Mouse (Mus musculus): ENCODE measurements at regions not wholly inside any gene's neighbourhood (a gene's known extent, or its start where the extent isn't known, plus 50 kb on each side); places are given as distances from the start of the nearest gene placed in this dataset.

DNA sequence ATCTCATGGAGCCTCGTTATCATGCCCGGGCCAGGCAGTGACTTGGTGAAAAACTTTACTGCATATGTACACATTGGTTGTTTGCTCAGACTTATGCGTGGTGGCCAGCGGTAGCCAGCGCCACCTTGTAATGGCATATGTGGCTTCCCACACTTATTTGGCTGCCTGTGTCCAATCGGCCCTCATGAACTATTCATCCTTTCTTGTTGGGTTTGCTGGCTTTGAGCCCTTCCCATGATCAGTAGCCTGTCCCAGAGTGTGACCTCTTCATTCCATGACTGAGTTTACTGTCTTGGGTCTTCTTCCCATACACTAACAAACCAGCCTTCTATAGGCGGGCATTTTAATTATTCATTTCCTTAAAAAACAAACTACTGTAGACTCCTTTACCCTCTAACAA, 361.9 kb downstream of the Etnk1 start:
- WGBS: 93% methylated on average over 7 of the region's 7 CpGs
- no peak overlapping the region for H3K27ac ChIP-seq

DNA sequence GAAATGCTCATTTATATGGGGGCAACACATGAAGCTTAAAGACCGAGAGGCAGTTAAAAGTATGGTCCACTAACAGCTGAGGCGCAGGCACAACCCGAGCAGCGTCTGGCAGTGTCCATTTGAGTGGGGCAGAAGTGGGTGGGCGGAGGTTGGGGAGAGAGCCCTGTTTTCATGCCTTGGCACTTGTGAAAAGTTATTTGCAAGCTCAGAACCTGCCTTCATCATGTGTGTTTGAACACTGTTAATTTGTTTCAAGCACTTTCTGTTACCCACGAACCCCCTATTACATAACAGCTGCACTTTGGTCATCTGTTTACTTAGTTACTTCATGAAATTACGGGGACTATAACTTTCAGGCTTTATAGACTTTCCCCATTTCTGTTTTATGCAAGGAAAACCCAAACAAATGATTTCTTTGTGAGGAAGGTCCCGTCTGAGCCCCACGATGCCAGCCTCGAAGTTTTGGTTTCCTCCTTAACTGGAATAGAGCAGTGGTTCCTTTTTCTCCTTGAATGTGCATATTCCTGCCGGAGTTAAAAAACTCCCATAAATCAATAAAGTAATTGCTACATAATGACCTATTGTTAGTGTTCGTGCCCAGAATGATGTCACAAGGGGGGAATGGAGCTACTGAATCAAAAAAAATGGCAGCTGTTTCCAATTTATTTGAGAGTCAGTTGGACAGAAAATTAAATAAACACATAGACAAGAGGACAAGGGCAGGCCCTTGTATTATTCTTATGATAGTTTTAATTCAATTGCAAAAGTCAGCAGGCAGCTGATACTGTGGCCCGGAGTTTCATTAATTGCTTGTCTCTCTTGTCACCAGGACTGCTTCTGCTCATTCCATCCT, 363.6 kb downstream of the Etnk1 start:
- peak; percentile 52; the same call in 1 of the 2 replicates for ATAC-seq (ENCODE audit: insufficient number of reproducible peaks, insufficient read depth, low FRiP score, low TSS enrichment)
- H3K36me3 ChIP-seq: no peaks in the 10 kb centered on the region
- no peak overlapping the region for H3K4me3 ChIP-seq
- peak overlapping the region; percentile 78 for H3K27ac ChIP-seq
- H3K9me3 ChIP-seq: no peaks in the 10 kb centered on the region
- H3K4me1 ChIP-seq: peaks cover 13% of the 10 kb centered on the region
- WGBS: 39% methylated on average over 13 of the region's 13 CpGs
- H3K4me2 ChIP-seq (replicated peaks): no peak overlapping the region
- no peak overlapping the region for H3K9ac ChIP-seq
- no peaks in the 10 kb centered on the region for H3K27me3 ChIP-seq

More for the DNA sequence above, 361.9 kb downstream of the Etnk1 start:
- Histone ChIP-seq H3K4me2 (replicated peaks) (no peak overlapping the region), H3K9ac (no peak overlapping the region), H3K27me3 (no peaks in the 10 kb centered on the region), H3K36me3 (no peaks in the 10 kb centered on the region), H3K9me3 (no peaks in the 10 kb centered on the region), H3K4me1 (peaks cover 13% of the 10 kb centered on the region), H3K4me3 (no peak overlapping the region)
- no peak for ATAC-seq (ENCODE audit: insufficient number of reproducible peaks, insufficient read depth, low FRiP score, low TSS enrichment)

GRCm38 (mm10) chr6:143531477-143531876, 364.5 kb downstream of the Etnk1 start:
- 15% methylated on average over 6 of the region's 6 CpGs for WGBS
- Histone ChIP-seq H3K9me3 (no peaks in the 10 kb centered on the region), H3K4me2 (replicated peaks) (0 out of 2 replicates have a peak overlapping the region, but pooled peaks have one; percentile 15), H3K4me1 (peaks cover 13% of the 10 kb centered on the region), H3K4me3 (no peak overlapping the region), H3K27me3 (no peaks in the 10 kb centered on the region), H3K9ac (no peak overlapping the region), H3K36me3 (no peaks in the 10 kb centered on the region), H3K27ac (peak overlapping the region; percentile 78)
- ATAC-seq (ENCODE audit: insufficient number of reproducible peaks, insufficient read depth, low FRiP score, low TSS enrichment): no peak

DNA sequence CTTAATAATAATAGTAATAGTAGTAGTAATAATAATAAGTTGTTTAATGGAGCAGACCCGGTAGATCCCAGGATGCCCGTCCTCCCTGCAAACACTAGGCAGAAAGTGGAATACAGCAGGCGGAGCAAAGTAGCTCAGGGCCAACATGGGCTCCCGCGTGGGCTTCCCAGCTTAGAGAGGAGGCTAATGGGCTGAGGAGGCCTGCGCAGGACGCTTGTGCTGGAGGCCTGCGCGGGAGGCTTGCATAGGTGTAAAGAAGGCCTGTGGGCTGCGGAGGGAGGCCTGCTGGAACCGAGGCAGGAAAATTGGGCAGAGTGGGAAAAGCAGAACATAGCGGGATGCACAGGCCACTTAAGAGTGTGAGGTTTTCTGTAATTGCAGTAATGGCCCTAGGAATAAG, 365.4 kb downstream of the Etnk1 start:
- no peaks in the 10 kb centered on the region for H3K36me3 ChIP-seq
- peaks cover 13% of the 10 kb centered on the region for H3K4me1 ChIP-seq
- H3K4me3 ChIP-seq: no peak overlapping the region
- no peak overlapping the region for H3K9ac ChIP-seq
- H3K9me3 ChIP-seq: no peaks in the 10 kb centered on the region
- no peak overlapping the region for H3K4me2 ChIP-seq (replicated peaks)
- 0 out of 2 replicates have a peak overlapping the region, but pooled peaks have one; percentile 78 for H3K27ac ChIP-seq
- 88% methylated on average over 12 of the region's 12 CpGs for WGBS
- ATAC-seq (ENCODE audit: insufficient number of reproducible peaks, insufficient read depth, low FRiP score, low TSS enrichment): no peak
- no peaks in the 10 kb centered on the region for H3K27me3 ChIP-seq

- Histone ChIP-seq H3K4me1 (peaks cover 13% of the 10 kb centered on the region), H3K36me3 (no peaks in the 10 kb centered on the region), H3K9ac (no peak overlapping the region), H3K9me3 (no peaks in the 10 kb centered on the region), H3K4me3 (no peak overlapping the region), H3K27ac (no peak overlapping the region), H3K4me2 (replicated peaks) (no peak overlapping the region), H3K27me3 (no peaks in the 10 kb centered on the region)
- no peak for ATAC-seq (ENCODE audit: insufficient number of reproducible peaks, insufficient read depth, low FRiP score, low TSS enrichment)
- 80% methylated on average over 12 of the region's 12 CpGs for WGBS
These were observed 368.2 kb downstream of the Etnk1 start for GRCm38 (mm10) chr6:143535265-143535664.

DNA sequence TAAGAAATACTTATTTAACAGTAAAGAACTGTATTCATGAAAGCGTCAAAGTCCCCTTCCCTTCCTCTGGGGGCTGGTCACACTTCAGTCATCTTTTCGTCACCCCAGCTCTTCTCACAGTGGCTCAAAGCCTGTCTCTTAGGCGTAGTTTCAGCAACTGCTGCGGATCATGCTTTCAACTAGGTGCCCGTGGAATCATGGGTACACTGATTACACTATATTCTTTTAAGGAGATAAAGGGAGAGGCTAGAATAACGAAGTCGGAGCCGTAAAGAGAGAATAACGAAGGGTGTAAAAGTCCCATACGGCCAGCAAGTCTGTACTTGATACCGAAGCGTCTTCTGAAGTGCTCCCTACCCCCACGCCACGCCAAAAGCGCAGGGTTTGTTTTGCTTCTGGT, 368.7 kb downstream of the Etnk1 start:
- H3K27me3 ChIP-seq: no peaks in the 10 kb centered on the region
- no peaks in the 10 kb centered on the region for H3K9me3 ChIP-seq
- no peak overlapping the region for H3K4me2 ChIP-seq (replicated peaks)
- H3K4me3 ChIP-seq: no peak overlapping the region
- H3K36me3 ChIP-seq: no peaks in the 10 kb centered on the region
- H3K27ac ChIP-seq: no peak overlapping the region
- H3K4me1 ChIP-seq: peaks cover 13% of the 10 kb centered on the region
- 89% methylated on average over 15 of the region's 15 CpGs for WGBS
- H3K9ac ChIP-seq: no peak overlapping the region
- ATAC-seq (ENCODE audit: insufficient number of reproducible peaks, insufficient read depth, low FRiP score, low TSS enrichment): no peak

DNA sequence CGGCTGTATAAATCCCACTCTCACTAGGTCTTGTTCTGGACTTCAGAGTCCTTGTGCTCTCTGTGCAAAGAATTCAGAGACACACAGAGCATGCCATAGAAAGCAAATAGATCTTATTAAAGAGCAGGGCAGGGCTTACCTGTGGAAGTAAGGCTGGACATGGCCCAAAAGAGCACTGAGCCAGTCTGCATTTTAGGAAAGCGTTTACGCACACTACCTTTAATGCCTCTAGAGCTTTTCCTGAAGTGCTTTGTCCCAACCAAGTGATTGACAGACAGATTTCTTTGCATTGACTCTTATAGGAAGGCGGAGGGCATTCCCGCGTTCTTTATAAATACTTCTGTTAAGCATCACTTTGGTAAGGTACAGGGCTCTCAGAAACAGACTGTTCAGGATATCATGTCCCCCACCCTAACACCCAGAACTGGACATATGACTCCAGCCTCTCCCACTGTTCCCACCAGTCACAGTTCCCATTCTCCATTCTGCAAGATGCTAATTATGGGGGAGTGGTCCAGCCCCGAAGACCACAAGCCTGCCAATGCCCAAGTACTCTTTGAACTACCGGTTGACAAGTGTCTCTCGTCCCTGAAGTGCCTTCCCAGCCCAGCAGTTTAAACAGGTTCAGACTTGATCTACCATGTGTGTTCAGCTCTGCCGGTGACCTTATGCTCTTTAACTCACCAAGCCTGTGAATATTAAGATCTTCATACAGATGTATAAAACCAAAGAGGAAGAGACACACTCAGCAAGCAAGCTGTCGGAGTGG, 369.7 kb downstream of the Etnk1 start:
- Histone ChIP-seq H3K9me3 (no peaks in the 10 kb centered on the region), H3K4me1 (peaks cover 8% of the 10 kb centered on the region), H3K9ac (no peak overlapping the region), H3K4me3 (no peak overlapping the region), H3K36me3 (no peaks in the 10 kb centered on the region), H3K4me2 (replicated peaks) (no peak overlapping the region), H3K27ac (no peak overlapping the region), H3K27me3 (no peaks in the 10 kb centered on the region)
- WGBS: 83% methylated on average over 11 of the region's 11 CpGs
- no peak for ATAC-seq (ENCODE audit: insufficient number of reproducible peaks, insufficient read depth, low FRiP score, low TSS enrichment)

GRCm38 (mm10) chr6:143547406-143547903, 380.4 kb downstream of the Etnk1 start:
- Histone ChIP-seq H3K4me1 (no peaks in the 10 kb centered on the region), H3K4me2 (replicated peaks) (no peak overlapping the region), H3K27ac (no peak overlapping the region), H3K27me3 (no peaks in the 10 kb centered on the region), H3K9ac (no peak overlapping the region), H3K4me3 (no peak overlapping the region), H3K9me3 (no peaks in the 10 kb centered on the region), H3K36me3 (no peaks in the 10 kb centered on the region)
- 89% methylated on average over 10 of the region's 10 CpGs for WGBS
- ATAC-seq (ENCODE audit: insufficient number of reproducible peaks, insufficient read depth, low FRiP score, low TSS enrichment): no peak

DNA sequence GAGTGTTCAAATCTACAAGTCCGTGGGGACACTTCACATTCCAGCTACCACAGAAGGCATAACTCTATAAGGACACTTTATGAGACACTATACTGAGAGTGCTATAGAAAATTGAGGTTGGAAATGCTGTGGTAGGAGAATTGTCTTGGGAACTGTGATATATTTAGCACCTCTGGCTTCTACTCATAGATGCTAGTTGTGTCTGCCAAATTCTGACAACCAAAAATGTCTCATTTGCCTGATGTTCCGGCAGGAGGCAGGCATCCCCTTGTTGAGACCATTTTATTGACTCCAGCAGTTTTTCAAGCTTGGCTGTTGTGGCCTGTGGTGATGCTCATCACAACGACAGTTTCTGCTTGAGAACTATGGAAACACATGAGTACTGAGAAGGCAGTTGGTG, 387.9 kb downstream of the Etnk1 start:
- 80% methylated on average over 3 of the region's 3 CpGs for WGBS
- Histone ChIP-seq H3K9ac (no peak overlapping the region), H3K4me2 (replicated peaks) (no peak overlapping the region), H3K9me3 (no peaks in the 10 kb centered on the region), H3K36me3 (no peaks in the 10 kb centered on the region), H3K4me1 (no peaks in the 10 kb centered on the region), H3K27ac (no peak overlapping the region), H3K27me3 (no peaks in the 10 kb centered on the region), H3K4me3 (no peak overlapping the region)
- no peak for ATAC-seq (ENCODE audit: insufficient number of reproducible peaks, insufficient read depth, low FRiP score, low TSS enrichment)

DNA sequence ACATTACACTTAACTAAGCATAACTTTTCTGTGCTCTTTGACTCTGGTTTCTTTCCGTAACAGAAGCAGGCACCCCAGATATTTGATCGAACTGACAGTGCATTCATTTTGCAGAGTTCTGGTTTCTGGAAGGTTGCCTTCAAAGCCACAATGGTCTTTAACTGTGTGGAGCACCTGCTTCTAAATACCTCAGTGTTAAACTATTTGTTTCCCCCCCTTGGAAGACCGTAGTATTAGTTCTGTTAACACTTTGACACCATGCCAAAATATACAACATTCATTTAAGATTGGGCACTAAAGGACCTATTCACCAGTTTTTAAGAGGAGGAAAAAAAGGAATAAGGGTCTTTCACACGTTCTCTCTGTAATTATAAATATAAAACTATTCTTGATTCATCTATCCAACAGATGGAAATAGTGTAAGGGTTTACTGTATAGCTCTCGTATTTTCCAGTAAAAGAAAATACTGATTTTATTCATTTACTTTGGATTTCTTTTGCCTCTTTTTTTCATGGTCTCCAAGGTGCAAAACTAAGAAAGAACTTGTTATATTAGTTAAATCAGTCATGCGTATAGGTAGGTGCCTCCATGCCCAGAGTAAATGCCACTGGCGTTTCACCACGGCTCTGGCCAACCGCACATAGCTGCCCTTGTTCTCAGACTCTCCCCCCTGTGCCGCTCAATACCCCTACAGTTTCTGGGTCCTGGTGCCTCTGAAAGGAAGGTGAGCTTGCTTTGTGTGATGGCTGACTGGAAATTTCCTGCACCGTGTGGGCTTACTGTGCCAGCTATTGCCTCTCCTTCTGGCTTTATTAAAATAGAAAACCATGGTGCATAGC, 391.2 kb downstream of the Etnk1 start:
- Histone ChIP-seq H3K36me3 (no peaks in the 10 kb centered on the region), H3K4me1 (no peaks in the 10 kb centered on the region), H3K9me3 (no peaks in the 10 kb centered on the region), H3K4me2 (replicated peaks) (no peak overlapping the region), H3K27ac (no peak overlapping the region), H3K27me3 (no peaks in the 10 kb centered on the region), H3K9ac (no peak overlapping the region), H3K4me3 (no peak overlapping the region)
- WGBS: 77% methylated on average over 11 of the region's 11 CpGs
- no peak for ATAC-seq (ENCODE audit: insufficient number of reproducible peaks, insufficient read depth, low FRiP score, low TSS enrichment)

DNA sequence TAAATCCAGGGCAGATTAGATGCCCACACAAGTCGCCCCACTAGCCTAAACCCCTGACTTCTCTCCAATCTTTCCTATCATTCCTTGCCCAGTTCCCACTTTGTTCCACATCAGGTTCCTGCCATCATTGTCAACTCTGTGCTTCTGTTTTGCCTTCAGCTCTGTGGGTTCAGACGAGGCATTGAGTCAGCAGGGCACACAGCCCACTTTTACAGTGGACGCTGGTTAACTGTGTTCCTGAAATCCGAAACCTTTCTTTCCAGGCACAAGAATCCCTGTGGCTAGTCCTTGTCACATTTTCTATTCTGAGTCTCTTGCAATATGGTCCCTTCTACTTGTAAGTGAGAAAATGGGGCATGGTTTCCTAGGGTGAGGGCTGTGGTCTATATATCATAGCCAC, 392.3 kb downstream of the Etnk1 start:
- H3K4me2 ChIP-seq (replicated peaks): no peak overlapping the region
- H3K9me3 ChIP-seq: no peaks in the 10 kb centered on the region
- no peak overlapping the region for H3K9ac ChIP-seq
- no peaks in the 10 kb centered on the region for H3K4me1 ChIP-seq
- WGBS: 50% methylated on average over 4 of the region's 4 CpGs
- ATAC-seq (ENCODE audit: insufficient number of reproducible peaks, insufficient read depth, low FRiP score, low TSS enrichment): no peak
- H3K4me3 ChIP-seq: no peak overlapping the region
- H3K27ac ChIP-seq: 0 out of 2 replicates have a peak overlapping the region, but pooled peaks have one; percentile 38
- no peaks in the 10 kb centered on the region for H3K27me3 ChIP-seq
- no peaks in the 10 kb centered on the region for H3K36me3 ChIP-seq
